Mouse (Mus musculus): Measurements from ENCODE around the gene P3h4.

- TF ChIP-seq POLR2A (IDR thresholded peaks at IDR 0.05; ENCODE audit: insufficient read depth, low read depth, low read length) (peak; percentile 50), EP300 (IDR thresholded peaks at IDR 0.05; ENCODE audit: insufficient read depth, low read depth, low read length) (peak; percentile 50; the same call in 1 of the 2 replicates), CTCF (IDR thresholded peaks at IDR 0.05) (0 out of 2 replicates have a peak, but pooled peaks have one; percentile 6)
Measured at GRCm38 (mm10) chr11:100395861-100396631, 18.6 kb downstream of the P3h4 start.

Data from heart, adult 2 months (tissue).